Mouse (Mus musculus) brain, adult 2 months (tissue): Measurements from ENCODE around the gene Rpl10-ps3.

Experiments
- DNase-seq: peaks from one replicate; pipeline ENCODE4 v3.0.0; 2011; ENCODE audit warnings: low read depth, low spot score

The Rpl10-ps3 gene

GRCm38 (mm10) chr9:50344868-50345267, at the start of gene Rpl10-ps3:
TSS of gene Rpl10-ps3 (minus strand) at chr9:50344968.
- no peak for DNase-seq

- DNase-seq, result no peak
These were observed 30.8 kb upstream of the Rpl10-ps3 start for GRCm38 (mm10) chr9:50375598-50375997.

GRCm38 (mm10) chr9:50374666-50375065, 29.9 kb upstream of the Rpl10-ps3 start:
- DNase-seq, result peak; percentile 79

GRCm38 (mm10) chr9:50368551-50369297, 24.0 kb upstream of the Rpl10-ps3 start:
- no peak for DNase-seq

DNA sequence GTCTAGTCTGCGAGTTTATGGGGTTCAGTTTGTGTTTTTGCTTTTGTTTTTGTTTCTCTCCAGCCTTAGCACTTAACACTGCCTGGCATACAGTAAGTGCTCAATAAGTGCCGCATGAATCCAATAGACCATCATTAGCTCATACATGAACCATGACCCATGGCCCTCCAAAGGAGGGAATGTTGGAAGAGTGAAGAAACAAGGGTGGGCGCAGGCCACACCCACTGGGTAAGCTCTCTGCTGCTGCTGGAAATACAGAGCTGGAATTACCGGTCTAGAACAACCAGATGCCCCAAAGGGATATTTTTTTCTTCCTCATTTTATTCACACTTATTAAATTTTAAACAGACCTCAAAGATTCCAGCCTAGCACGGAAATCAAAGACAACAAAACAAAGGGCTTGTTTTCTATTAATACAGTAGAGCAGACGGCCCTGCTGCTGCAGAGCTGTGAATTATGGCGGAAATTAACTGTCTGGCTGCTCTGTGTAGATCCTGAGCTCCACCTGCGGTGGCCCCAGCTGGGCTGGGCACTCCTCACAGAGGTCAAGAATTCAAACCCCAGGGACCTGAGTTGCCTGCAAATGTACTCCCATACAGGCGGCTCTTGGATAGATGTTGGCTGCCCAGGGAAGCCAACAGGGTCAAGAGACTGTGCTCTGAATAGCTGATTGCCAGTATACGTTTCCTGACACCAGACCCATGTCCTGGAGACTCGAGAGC, 20.5 kb upstream of the Rpl10-ps3 start:
- DNase-seq, result no peak

DNA sequence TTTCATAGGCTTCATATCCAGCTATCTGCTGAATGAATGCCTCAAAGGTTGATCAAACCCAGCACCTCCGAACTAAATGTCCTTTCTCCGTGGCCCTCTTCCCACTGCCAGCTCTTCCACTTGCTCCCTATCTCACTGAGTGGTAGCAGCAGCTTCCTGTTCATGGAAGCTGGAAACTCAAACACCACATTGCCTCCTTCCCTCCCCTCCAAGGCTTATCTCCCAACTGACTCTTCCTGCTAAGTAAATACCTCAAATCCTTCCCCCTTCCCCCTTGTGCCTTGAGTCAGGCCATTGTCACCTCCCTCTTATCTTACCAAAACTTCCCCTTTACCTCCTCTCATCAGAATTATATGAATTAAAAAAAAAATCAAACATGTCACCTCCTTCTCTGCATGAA, 19.2 kb upstream of the Rpl10-ps3 start:
- DNase-seq, result no peak

GRCm38 (mm10) chr9:50363259-50363658, 18.5 kb upstream of the Rpl10-ps3 start:
- no peak for DNase-seq

GRCm38 (mm10) chr9:50362556-50362955, 17.8 kb upstream of the Rpl10-ps3 start:
- no peak for DNase-seq

GRCm38 (mm10) chr9:50360370-50360769, 15.6 kb upstream of the Rpl10-ps3 start:
- DNase-seq, result no peak

GRCm38 (mm10) chr9:50357331-50357730, 12.6 kb upstream of the Rpl10-ps3 start:
- no peak for DNase-seq

- DNase-seq, result peak; percentile 42
These were observed 7.0 kb upstream of the Rpl10-ps3 start for GRCm38 (mm10) chr9:50351746-50352145.

DNA sequence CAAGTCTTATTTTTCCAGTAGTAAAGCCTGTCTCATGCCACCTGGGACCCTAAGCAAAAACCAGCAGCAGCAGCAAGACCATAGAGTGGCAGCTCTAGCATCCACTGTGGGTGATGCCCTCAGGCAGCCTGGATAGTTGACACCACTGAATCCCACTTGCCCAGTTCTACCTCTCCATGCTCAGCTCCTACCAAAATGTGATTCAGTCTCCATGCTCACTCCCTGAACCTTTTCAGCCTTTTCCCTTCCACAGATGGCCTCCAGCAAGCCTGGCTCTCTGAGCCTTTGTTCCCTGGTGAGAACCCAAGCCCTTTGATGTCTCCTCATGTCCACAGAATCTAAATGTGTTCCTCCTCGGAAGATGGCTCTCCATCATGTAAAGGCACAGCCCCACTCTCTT, 5.8 kb upstream of the Rpl10-ps3 start:
- DNase-seq, result no peak

GRCm38 (mm10) chr9:50349156-50349555, 4.4 kb upstream of the Rpl10-ps3 start:
- no peak for DNase-seq

DNA sequence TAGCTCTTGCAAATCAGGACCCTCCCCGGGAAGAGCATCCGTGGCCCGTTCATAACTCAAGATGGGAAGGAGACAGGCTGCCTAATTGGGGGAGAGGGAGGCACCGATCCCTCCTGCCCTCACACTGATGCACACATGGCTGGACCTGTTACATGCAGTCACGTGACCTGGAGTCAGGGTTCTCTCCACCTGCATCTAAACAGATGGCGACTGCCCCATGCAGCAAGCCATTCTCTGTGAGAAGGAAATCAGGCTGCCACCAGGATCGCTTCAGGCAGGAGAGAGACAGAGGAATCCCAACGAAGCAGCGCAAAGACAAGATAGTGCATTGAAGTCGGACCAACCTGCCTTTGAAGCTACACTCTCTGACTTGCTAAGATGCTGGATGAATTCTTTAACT, 3.5 kb upstream of the Rpl10-ps3 start:
- peak; percentile 27 for DNase-seq

DNA sequence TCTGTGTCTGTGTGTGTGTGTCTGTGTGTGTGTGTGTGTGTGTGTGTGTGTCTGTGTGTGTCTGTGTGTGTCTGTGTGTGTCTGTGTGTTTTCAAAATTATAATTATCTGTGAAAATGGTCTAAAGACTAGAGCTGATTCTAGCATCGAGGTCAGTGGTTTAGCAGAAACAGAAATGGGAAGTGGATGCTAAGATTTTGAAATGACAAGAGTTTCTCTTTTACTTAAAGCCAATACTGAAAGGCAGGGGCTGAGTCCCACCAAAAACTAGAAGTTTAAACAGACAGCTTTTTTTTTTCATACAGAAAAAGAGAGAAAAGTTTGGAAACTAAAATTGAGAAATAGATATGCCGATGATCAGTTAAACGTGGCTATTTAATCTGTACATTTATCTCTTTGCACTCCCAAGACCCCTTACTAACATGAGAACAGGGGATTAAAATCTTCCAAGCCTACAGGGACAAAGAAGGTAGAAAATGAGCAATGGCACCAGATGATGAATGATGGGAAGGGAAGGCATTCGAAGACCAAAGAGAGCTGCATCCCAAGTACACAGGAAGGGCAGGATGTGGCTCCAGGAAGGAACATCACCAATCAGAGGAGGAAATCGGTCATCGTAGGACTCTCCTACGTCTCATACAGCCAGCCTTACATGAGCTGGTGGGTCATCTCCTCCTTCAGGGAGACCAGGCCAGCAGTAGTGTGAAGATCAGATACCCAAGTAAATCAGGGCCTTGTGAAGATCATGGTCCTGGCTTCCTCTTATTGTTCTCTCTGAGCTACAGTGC, 9.0 kb downstream of the Rpl10-ps3 start:
- DNase-seq, result no peak

GRCm38 (mm10) chr9:50333413-50333812, 11.4 kb downstream of the Rpl10-ps3 start:
- peak; percentile 79 for DNase-seq

DNA sequence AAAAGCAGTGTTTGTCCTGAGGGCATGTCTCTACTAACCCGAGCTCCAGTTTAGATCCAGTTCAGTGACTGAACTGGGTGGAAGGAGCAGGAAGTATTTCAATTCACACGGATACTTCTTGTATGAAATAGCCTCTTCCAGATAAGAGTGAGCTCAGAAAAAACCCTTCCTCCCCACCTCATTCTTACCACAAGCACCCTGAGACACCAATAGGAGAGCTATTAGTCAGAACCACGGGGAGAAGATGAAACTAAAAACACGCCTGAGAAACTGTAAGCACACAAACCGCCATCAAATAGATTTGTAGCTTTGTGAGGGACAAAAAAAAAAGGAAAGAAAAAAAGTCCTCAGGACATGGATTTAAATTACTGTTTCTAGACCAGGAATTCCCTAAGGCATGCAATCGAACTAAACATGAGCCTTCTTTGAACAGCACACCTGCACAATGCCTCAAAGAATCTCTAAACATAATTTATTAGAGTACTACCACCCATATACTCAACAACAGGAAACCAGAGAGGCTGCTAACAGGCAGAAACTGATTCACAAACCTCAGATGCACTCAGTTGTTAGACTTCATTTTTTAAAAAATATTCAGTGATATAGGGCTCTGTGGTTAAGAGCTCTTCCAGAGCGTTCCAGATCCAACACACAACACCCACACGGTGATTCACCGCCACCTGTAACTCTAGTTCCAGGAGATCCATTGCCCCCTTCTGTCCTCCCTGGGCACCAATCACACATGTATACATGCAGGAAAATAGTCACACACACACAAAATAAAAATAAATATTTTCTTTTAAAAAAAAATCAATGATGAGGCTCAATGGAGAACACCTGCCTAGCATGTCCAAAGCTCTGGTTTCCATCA, 20.2 kb downstream of the Rpl10-ps3 start:
- DNase-seq, result peak; percentile 55

GRCm38 (mm10) chr9:50320729-50321128, 24.0 kb downstream of the Rpl10-ps3 start:
- DNase-seq, result peak; percentile 36

GRCm38 (mm10) chr9:50319506-50319905, 25.3 kb downstream of the Rpl10-ps3 start:
- no peak for DNase-seq

DNA sequence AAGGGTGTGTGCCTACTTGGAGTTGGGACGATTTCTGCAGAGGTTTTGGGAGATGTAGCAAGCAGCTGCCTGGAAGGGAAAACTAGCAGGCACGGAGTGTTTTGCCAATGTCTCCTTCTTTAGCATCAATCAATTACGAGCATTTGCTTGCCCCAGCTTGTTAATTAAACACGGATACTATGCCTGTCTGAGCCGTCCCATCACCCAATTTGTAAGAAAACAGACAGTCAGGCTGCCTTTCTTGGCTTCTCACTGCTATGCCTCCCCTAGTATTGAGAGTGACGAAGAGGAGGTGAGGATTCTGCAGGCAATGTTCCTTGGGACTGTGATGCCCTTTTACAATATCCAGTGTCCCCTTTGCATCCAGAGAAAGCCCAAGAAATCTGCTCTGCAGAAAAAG, 27.5 kb downstream of the Rpl10-ps3 start:
- DNase-seq, result no peak

DNA sequence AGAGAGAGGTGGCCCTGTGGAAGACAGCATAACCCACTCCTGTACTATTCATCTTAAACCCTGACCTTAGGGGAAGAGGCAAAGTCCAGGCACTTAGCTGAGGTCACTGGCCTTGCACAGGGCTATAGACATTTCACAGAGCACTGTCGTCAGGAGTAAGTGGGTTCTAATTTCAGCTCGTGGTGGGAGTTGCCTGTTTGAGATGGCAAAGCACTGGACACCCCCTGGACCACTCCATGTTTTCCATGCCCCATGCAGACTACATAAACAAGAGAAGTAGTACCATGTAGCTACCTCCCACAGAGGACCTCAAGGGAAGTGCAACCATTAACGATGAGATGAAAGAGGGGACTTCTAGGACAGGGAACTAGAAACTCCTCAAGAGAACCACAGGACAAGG, 29.1 kb downstream of the Rpl10-ps3 start:
- no peak for DNase-seq
